Mouse (Mus musculus) limb, embryonic 11.5 days (tissue): ENCODE data around the gene Nup43. TPM values are rescaled to one million over a fixed set of nuclear protein-coding genes. Genes with fewer than 3 reads are reported as not detected.
"Not testable (repeated sequence)": the region's sequence is repeated elsewhere in the genome, so short reads cannot be mapped to it uniquely, and the experiment has no call there.

Experiments
- ATAC-seq: fragments of 200-750 bp; cut with Nextera tagmentation; 2 replicates; pipeline ENCODE4 v1.8.0; 2017; ENCODE audit warnings: low read depth; ENCODE audit not compliant: insufficient number of reproducible peaks, low FRiP score, low TSS enrichment
- DNase-seq: peaks from one replicate; pipeline ENCODE4 v3.0.0-alpha.2; 2015; ENCODE audit warnings: low spot score
- H3K27ac ChIP-seq: fragments of 300-500 bp; sonication (generic); replicated peaks from 2 replicates; pipeline ENCODE4 v1.5.1; 2014; ENCODE audit warnings: low read depth, mild to moderate bottlenecking, low read length
- H3K27me3 ChIP-seq: fragments of 300-500 bp; sonication (generic); 2 replicates; pipeline ENCODE4 v1.6.1; 2014; ENCODE audit warnings: mild to moderate bottlenecking, low read length, mixed read lengths; ENCODE audit not compliant: control insufficient read depth, insufficient read depth
- H3K36me3 ChIP-seq: fragments of 300-500 bp; sonication (generic); 2 replicates; pipeline ENCODE4 v1.6.1; 2014; ENCODE audit warnings: mild to moderate bottlenecking, low read length, moderate library complexity, mixed read lengths; ENCODE audit not compliant: control insufficient read depth, insufficient read depth
- H3K4me1 ChIP-seq: fragments of 300-500 bp; sonication (generic); 2 replicates; pipeline ENCODE4 v1.6.1; 2014; ENCODE audit warnings: low read length, mixed read lengths; ENCODE audit not compliant: control insufficient read depth, insufficient read depth
- H3K4me2 ChIP-seq: fragments of 300-500 bp; sonication (generic); 2 replicates; pipeline ENCODE4 v1.6.1; 2014; ENCODE audit warnings: low read depth, mild to moderate bottlenecking, moderate library complexity; ENCODE audit not compliant: severe bottlenecking
- H3K4me3 ChIP-seq: fragments of 300-500 bp; sonication (generic); 2 replicates; pipeline ENCODE4 v1.5.1; 2014; ENCODE audit warnings: low read depth, low read length
- H3K9ac ChIP-seq: fragments of 300-500 bp; sonication (generic); 2 replicates; pipeline ENCODE4 v1.6.1; 2014; ENCODE audit warnings: mild to moderate bottlenecking, low read length
- H3K9me3 ChIP-seq: fragments of 300-500 bp; sonication (generic); 2 replicates; pipeline ENCODE4 v1.6.1; 2016; ENCODE audit warnings: low read length; ENCODE audit not compliant: control insufficient read depth
- WGBS: fragments of 180-500 bp; shearing (Covaris S2); extraction: QIAGEN DNeasy Blood & Tissue Kit; methylation state at CpG from one replicate; pipeline ENCODE4 v1.1.7; 2014; 5-methylcytosine and 5-hydroxymethylcytosine counted together
- polyA plus RNA-seq: library from polyadenylated mRNA; unstranded; fragments of >200 nt; fragmentation: Nextera tagmentation; extraction: Ambion mirVana; gene quantifications from 2 replicates; pipeline ENCODE4 v1.2.1, GENCODE M21; 2014

Nup43 gene
- polyA plus RNA-seq, result 80.2 and 81.0 TPM in 2 replicates

DNA sequence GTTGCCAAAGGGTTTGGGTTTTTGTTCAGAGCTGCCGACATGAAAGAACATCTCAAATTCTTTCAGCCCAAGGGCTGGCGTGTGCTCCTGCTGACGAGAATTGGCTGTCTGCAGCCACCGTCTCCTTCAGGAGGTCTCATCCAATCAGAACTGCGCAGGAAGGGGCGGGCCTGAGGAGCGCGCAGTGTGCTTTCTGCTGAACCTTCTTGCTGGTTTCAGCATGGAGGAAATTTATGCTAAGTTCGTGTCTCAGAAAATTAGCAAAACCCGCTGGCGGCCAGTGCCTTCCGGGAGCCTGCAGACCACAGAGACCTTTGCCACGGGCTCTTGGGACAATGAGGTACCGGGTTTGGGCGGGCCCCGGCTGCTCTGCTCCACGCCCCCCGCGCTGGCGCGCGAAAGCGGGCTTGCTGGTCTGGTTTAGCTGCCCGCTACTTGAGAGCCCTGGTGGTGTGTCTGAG, at the start of gene Nup43:
Nup43 (plus strand) TSS at position 162 of the 461 bp plus-strand sequence.
- WGBS, result 0% methylated on average over 24 of the region's 24 CpGs
- H3K9me3 ChIP-seq, result no peaks in the 10 kb centered on the region
- peaks cover 6% of the 10 kb centered on the region; the same call in 1 of the 2 replicates for H3K4me1 ChIP-seq
- H3K9ac ChIP-seq, result peak within 1 kb of the TSS; percentile 71
- peak within 1 kb of the TSS; percentile 52 for H3K4me2 ChIP-seq
- H3K36me3 ChIP-seq, result peaks cover 2% of the 10 kb centered on the region; the same call in 1 of the 2 replicates
- peak within 1 kb of the TSS; percentile 85 for H3K4me3 ChIP-seq
- H3K27ac ChIP-seq, result peak within 1 kb of the TSS; percentile 56; the same call in 1 of the 2 replicates
- ATAC-seq, result peak; percentile 84
- peak; percentile 93 for DNase-seq
- no peaks in the 10 kb centered on the region for H3K27me3 ChIP-seq

DNA sequence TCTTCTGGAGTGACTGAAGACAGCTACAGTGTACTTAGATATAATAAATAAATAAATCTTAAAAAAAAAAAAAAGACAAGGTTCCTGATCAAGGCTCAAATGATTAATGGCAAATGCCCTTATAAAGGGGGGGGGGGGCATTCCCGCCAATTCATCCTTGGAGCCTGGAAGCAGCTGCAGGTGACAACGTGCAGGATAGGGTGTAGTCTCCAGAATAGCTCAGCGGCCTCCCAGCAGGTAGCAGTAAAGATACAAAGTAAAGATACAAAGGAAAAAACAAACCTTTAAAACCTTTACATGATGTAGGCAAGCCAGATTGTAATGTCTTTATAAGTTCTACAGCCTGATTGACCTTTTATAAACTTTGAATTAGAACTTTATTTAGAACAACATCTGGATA, 49.7 kb upstream of the Nup43 start:
- not testable (repeated sequence) for H3K27me3 ChIP-seq, H3K4me2 ChIP-seq, H3K36me3 ChIP-seq, H3K4me1 ChIP-seq, DNase-seq, ATAC-seq, H3K9me3 ChIP-seq, H3K4me3 ChIP-seq, H3K9ac ChIP-seq, H3K27ac ChIP-seq
- WGBS, result 60% methylated on average over 3 of the region's 3 CpGs

DNA sequence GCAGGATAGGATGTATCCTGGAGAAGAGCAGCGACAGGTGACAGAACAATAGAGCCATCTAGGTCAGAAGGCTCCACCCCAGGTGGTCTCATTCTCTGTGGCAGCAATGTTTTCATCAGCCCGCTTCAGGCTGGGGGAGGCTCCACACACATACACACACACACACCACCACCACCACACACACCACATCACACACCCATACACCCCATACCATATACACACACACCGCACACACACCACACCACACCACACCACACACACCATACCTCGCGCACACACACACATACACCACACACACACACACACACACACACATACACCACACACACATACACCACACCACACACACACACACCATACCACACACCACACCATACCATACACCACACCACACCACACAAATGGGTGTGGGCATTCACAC, 47.5 kb upstream of the Nup43 start:
- Histone ChIP-seq H3K27me3 (no peaks in the 10 kb centered on the region), H3K27ac (no peak overlapping the region), H3K9ac (no peak overlapping the region), H3K4me3 (no peak overlapping the region), H3K9me3 (no peaks in the 10 kb centered on the region; the same call in 1 of the 2 replicates), H3K4me2 (no peak overlapping the region), H3K36me3 (no peaks in the 10 kb centered on the region), H3K4me1 (no peaks in the 10 kb centered on the region)
- DNase-seq (no peak), ATAC-seq (peak; percentile 57; the same call in 1 of the 2 replicates)
- 89% methylated on average over 5 of the region's 5 CpGs for WGBS

DNA sequence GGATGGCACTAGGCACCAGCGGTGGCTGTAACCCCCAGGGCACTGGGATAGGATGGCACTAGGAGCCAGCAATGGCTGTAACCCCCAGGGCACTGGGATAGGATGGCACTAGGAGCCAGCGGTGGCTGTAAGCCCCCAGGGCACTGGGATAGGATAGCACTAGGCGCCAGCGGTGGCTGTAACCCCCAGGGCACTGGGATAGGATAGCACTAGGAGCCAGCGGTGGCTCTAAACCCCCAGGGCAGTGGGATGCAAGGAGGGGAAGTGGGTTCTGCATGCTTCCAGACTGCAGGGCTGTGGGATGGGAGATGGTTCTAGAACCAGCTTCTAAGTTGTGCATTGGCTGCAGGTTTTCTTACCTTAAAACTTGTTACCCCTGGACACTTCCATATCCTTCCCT, 46.6 kb upstream of the Nup43 start:
- WGBS, result 79% methylated on average over 5 of the region's 5 CpGs
- Histone ChIP-seq H3K36me3 (no peaks in the 10 kb centered on the region), H3K27me3 (no peaks in the 10 kb centered on the region), H3K4me2 (no peak overlapping the region), H3K4me1 (no peaks in the 10 kb centered on the region), H3K4me3 (no peak overlapping the region), H3K27ac (no peak overlapping the region), H3K9me3 (no peaks in the 10 kb centered on the region), H3K9ac (no peak overlapping the region)
- no peak for DNase-seq
- no peak for ATAC-seq

DNA sequence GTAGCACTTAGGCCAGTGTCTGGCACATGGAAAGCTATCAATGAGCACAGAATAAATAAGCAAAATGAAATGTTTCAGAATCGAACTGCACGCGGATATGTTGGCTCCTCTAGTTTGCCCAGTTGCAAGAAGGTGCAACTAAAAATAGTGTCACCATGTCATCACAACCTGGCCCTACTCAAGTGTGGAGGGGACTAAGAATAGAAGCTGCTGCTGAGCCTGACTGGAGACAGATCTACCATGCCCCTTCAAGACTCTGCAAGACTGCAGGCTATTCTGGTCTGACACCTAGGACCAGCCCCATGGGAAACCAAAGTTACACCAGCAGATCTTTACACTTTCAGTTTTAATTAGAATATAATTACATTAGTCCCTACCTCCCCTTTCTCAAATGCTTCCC, 44.9 kb upstream of the Nup43 start:
- no peaks in the 10 kb centered on the region for H3K9me3 ChIP-seq
- H3K27me3 ChIP-seq, result no peaks in the 10 kb centered on the region
- H3K27ac ChIP-seq, result no peak overlapping the region
- DNase-seq (no peak), ATAC-seq (no peak)
- no peak overlapping the region for H3K4me3 ChIP-seq
- no peaks in the 10 kb centered on the region for H3K36me3 ChIP-seq
- no peak overlapping the region for H3K9ac ChIP-seq
- H3K4me1 ChIP-seq, result no peaks in the 10 kb centered on the region
- 98% methylated on average over 3 of the region's 3 CpGs for WGBS
- no peak overlapping the region for H3K4me2 ChIP-seq

DNA sequence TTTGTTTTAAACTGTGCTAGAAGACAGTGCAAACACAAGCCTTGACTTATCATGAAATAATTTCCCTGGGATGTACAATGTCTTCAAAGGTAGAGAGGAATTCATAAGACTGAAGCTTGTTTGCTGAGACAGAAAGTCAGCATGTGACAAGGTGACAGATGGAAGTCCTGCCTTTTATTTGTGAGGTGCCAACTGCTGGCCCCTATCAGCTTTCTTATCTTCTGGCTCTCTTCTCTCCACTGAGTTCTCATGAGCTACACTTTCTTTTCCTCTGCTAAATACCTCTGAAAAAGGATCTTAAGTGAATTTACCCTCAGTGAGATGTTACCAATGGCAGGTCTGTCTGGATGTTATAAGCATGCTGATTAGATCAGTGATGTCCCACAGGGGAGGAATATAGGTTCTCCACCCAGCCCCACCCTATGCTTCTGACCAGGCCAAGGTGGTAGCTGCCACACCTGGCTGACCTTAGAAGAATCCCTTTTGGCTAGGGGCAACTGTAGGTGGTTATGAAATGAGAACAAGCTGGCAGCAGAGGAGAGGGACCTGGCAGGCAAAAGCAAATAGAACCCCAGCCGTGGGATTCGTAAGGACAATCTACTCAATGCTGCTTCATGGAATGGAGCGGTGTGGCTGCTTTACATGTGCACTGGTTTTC, 43.3 kb upstream of the Nup43 start:
- no peaks in the 10 kb centered on the region for H3K4me1 ChIP-seq
- 87% methylated on average over 3 of the region's 3 CpGs for WGBS
- ATAC-seq, result no peak

DNA sequence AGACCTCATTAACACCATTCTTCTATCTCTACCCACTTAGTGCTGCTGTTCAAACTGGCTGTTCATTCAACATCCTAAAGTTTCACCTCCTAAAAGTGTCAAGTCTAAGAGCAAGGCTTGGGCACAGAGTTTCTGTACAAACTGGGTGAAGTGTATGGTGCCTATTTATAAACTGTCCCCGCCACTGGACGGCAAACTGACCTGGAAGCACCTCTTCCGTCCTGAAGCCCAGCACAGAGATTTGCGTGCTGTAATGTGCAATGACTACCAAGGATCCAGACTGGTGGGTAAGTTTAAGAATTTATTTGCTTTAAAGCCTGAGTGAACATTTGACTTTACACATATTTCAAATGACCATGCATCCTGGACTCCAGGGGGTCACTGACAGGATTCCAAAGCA, 38.2 kb upstream of the Nup43 start:
- ATAC-seq (no peak), DNase-seq (no peak)
- no peaks in the 10 kb centered on the region for H3K4me1 ChIP-seq
- no peak overlapping the region for H3K27ac ChIP-seq
- H3K9me3 ChIP-seq, result no peaks in the 10 kb centered on the region
- 91% methylated on average over 4 of the region's 4 CpGs for WGBS
- no peak overlapping the region for H3K4me3 ChIP-seq
- no peaks in the 10 kb centered on the region for H3K36me3 ChIP-seq
- no peak overlapping the region for H3K4me2 ChIP-seq
- no peaks in the 10 kb centered on the region for H3K27me3 ChIP-seq
- H3K9ac ChIP-seq, result no peak overlapping the region

More for the DNA sequence above, 43.3 kb upstream of the Nup43 start:
- Histone ChIP-seq H3K36me3 (no peaks in the 10 kb centered on the region), H3K4me2 (no peak overlapping the region), H3K4me3 (no peak overlapping the region), H3K27me3 (no peaks in the 10 kb centered on the region), H3K9me3 (no peaks in the 10 kb centered on the region), H3K27ac (no peak overlapping the region), H3K9ac (no peak overlapping the region)
- no peak for DNase-seq

DNA sequence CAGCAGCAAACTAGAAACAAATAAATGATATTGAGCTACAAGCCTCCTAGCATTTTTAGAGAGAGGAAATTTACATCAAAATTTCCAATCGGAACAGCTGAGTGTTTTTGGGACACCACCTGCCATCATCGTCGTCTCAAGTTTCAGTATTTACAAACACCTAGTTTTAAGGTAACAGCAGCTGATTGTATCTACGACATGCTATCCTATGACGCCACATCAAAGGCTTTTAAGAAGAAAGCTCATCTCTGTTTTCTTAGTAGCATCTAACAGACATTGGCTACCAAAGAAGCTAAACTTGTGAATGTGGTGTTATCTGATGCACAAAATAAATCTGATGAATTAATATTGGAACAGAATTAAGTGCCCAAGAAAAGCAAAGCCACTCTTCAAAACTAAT, 37.0 kb upstream of the Nup43 start:
- no peak for DNase-seq
- no peaks in the 10 kb centered on the region for H3K36me3 ChIP-seq
- H3K4me3 ChIP-seq, result no peak overlapping the region
- no peaks in the 10 kb centered on the region for H3K9me3 ChIP-seq
- WGBS, result 84% methylated on average over 5 of the region's 5 CpGs
- no peaks in the 10 kb centered on the region for H3K27me3 ChIP-seq
- no peak overlapping the region for H3K27ac ChIP-seq
- H3K4me1 ChIP-seq, result no peaks in the 10 kb centered on the region
- H3K4me2 ChIP-seq, result no peak overlapping the region
- no peak for ATAC-seq
- H3K9ac ChIP-seq, result no peak overlapping the region
